Mouse (Mus musculus): ENCODE data around the gene Zfp444.

GRCm38 (mm10) chr7:6130346-6130745 is 41.7 kb upstream of the Zfp444 start:
- no peak for TF ChIP-seq POLR2A (IDR thresholded peaks at IDR 0.05; ENCODE audit: low read depth, low read length)
- TF ChIP-seq CTCF (IDR thresholded peaks at IDR 0.05; ENCODE audit: borderline replicate concordance, insufficient read depth, low read length) = no peak

All from embryonic fibroblast, embryonic 13.5 days (primary cell).